Mouse (Mus musculus) frontal cortex, postnatal 14 days (tissue): ENCODE measurements around the gene Gm4064.
"Not testable (repeated sequence)": the region's sequence is repeated elsewhere in the genome, so short reads cannot be mapped to it uniquely, and the experiment has no call there.

Experiments used
- DNase-seq, 2 experiments: peaks; one replicate each; pipeline ENCODE4 v3.0.0; 2022; ENCODE audit warnings: low spot score in 2 of 2

The Gm4064 gene

GRCm38 (mm10) chrY:2796105-2796504, at the start of gene Gm4064:
Gene Gm4064 (minus strand): TSS chrY:2796205.
- not testable (repeated sequence) for DNase-seq

GRCm38 (mm10) chrY:2830380-2830779, 34.4 kb upstream of the Gm4064 start, which contains the start of the genes Rbmy and Gm10256:
Gene Rbmy (plus strand): TSS chrY:2830680.
Gene Gm10256 (plus strand): TSS chrY:2830699.
- DNase-seq, result not testable (repeated sequence)
